Mouse (Mus musculus) left cerebral cortex, adult 6 months (tissue): ENCODE results near the gene Nos2. TPM values are rescaled to one million over a fixed set of nuclear protein-coding genes. Genes with fewer than 3 reads are reported as not detected.

Experiments
- long read RNA-seq, 2 experiments: library from polyadenylated mRNA; unstranded; transcript quantifications; one replicate each; pipeline ENCODE4 v2.0.0; 2019 to 2020
- polyA plus RNA-seq: library from polyadenylated mRNA; unstranded; fragments of <200 nt; fragmentation: Nextera tagmentation; gene quantifications from 2 replicates; pipeline ENCODE4 v1.2.3, GENCODE M21; 2021

Gene Nos2
- polyA plus RNA-seq: 0.15 and 0.21 TPM in 2 replicates
- long read RNA-seq, experiment 1, partial matches to known transcripts: 0 of 1 reads
- long read RNA-seq, experiment 1, other reads (novel, unspliced or antisense): 1 of 1 reads
- long read RNA-seq, experiment 2: 0 reads

DNA sequence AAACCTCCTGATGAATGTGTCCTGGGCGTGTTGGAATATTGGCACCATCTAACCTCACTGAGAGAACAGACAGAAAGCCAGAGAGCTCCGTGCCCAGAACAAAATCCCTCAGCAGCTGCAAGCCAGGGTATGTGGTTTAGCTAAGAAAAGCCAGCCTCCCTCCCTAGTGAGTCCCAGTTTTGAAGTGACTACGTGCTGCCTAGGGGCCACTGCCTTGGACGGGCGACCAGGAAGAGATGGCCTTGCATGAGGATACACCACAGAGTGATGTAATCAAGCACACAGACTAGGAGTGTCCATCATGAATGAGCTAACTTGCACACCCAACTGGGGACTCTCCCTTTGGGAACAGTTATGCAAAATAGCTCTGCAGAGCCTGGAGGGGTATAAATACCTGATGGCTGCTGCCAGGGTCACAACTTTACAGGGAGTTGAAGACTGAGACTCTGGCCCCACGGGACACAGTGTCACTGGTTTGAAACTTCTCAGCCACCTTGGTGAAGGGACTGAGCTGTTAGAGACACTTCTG lies at the start of gene Nos2:
TSS of gene Nos2 (plus strand) at position 377 of the 529 bp plus-strand sequence.

DNA sequence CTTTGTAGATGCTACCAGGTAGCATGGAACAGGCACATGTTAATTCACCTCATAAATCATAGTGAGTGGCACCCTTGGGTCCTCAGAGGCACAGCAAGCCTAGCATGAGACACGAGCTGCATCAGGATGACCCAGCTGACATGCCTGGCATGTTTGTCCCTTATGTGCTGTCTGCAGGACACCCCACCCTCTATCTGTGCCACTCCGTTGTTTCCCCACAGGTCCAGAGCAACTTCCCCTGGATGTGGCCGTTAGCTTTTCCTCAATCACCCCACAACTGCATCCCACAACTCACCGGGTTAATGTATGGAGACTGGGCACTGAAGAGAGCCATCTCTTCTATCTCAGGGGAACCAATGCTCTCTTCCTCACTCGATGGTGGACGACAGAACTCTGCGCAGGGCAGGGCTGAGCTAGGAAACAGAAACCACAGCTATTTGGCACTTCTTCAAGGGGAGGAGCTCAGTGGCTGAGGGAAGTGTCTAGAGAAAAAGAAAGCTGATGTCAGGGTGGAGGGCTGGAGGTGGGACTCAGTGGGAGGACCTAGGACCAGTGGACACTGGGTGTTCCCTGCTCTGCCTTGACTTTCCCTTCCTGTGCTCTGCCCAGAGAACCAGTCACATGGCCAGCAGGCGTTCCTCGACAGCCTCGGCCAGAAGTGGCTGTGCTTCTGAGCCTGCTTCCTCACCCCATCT lies 64.0 kb downstream of the Nos2 start, which contains the start of gene Lgals9:
TSS of gene Lgals9 (minus strand) at position 464 of the 695 bp plus-strand sequence.

Other genes with a start within 250 kb of the Nos2 start
- gene Nlk, start 223.4 kb upstream of the Nos2 start, polyA plus RNA-seq: 29.7 and 68.6 TPM in 2 replicates
- 57.5 and 67.6 TPM in 2 replicates for gene Ccnq, start 169.1 kb upstream of the Nos2 start, polyA plus RNA-seq
- gene Lyrm9, start 94.2 kb upstream of the Nos2 start, polyA plus RNA-seq: 22.0 and 35.2 TPM in 2 replicates
- 8.5 and 13.3 TPM in 2 replicates for gene Lgals9, start 64.2 kb downstream of the Nos2 start, polyA plus RNA-seq
- gene Ksr1, start 225.6 kb downstream of the Nos2 start, polyA plus RNA-seq: 3.3 and 6.9 TPM in 2 replicates